Mouse (Mus musculus) cerebellum, adult 8-10 months (tissue): Measurements from ENCODE around the gene Lrrc7.

Source experiments
- DNase-seq: peaks from one replicate; pipeline ENCODE4 v3.0.0; 2022

Lrrc7 gene

GRCm38 (mm10) chr3:158561987-158562360, at the start of gene Lrrc7:
Gene Lrrc7 (minus strand): TSS chr3:158562221.
- DNase-seq: peak; percentile 12

- DNase-seq: no peak
Observed at GRCm38 (mm10) chr3:158607065-158607464, 45.0 kb upstream of the Lrrc7 start.

GRCm38 (mm10) chr3:158605274-158605673, 43.3 kb upstream of the Lrrc7 start:
- no peak for DNase-seq

GRCm38 (mm10) chr3:158561256-158561986, 600 bp downstream of the Lrrc7 start:
- DNase-seq: no peak

- DNase-seq: no peak
Observed at GRCm38 (mm10) chr3:158560891-158561255, 1.1 kb downstream of the Lrrc7 start.

- DNase-seq: no peak
Observed at GRCm38 (mm10) chr3:158559691-158560650, 2.0 kb downstream of the Lrrc7 start.

- DNase-seq: no peak
Observed at GRCm38 (mm10) chr3:158559131-158559658, 2.8 kb downstream of the Lrrc7 start.

- no peak for DNase-seq
Observed at GRCm38 (mm10) chr3:158558631-158559030, 3.4 kb downstream of the Lrrc7 start.

- DNase-seq: no peak
Observed at GRCm38 (mm10) chr3:158554280-158554679, 7.7 kb downstream of the Lrrc7 start.

GRCm38 (mm10) chr3:158552105-158552504, 9.9 kb downstream of the Lrrc7 start:
- no peak for DNase-seq

- DNase-seq: no peak
Observed at GRCm38 (mm10) chr3:158543481-158543880, 18.5 kb downstream of the Lrrc7 start.

- DNase-seq: no peak
Observed at GRCm38 (mm10) chr3:158532859-158533258, 29.2 kb downstream of the Lrrc7 start.

- DNase-seq: no peak
Observed at GRCm38 (mm10) chr3:158528471-158528870, 33.5 kb downstream of the Lrrc7 start.

GRCm38 (mm10) chr3:158493730-158494129, 68.3 kb downstream of the Lrrc7 start:
- no peak for DNase-seq

GRCm38 (mm10) chr3:158479677-158480076, 82.3 kb downstream of the Lrrc7 start:
- DNase-seq: no peak

- DNase-seq: no peak
Observed at GRCm38 (mm10) chr3:158400600-158400999, 161.4 kb downstream of the Lrrc7 start.

- DNase-seq: no peak
Observed at GRCm38 (mm10) chr3:158391534-158391933, 170.5 kb downstream of the Lrrc7 start.

- DNase-seq: no peak
Observed at GRCm38 (mm10) chr3:158388076-158388454, 174.0 kb downstream of the Lrrc7 start.

GRCm38 (mm10) chr3:158387413-158388075, 174.5 kb downstream of the Lrrc7 start:
- no peak for DNase-seq

- DNase-seq: no peak
Observed at GRCm38 (mm10) chr3:158386848-158387247, 175.2 kb downstream of the Lrrc7 start.

- no peak for DNase-seq
Observed at GRCm38 (mm10) chr3:158375885-158376284, 186.1 kb downstream of the Lrrc7 start.

GRCm38 (mm10) chr3:158369169-158369568, 192.9 kb downstream of the Lrrc7 start:
- DNase-seq: no peak

- no peak for DNase-seq
Observed at GRCm38 (mm10) chr3:158365801-158366200, 196.2 kb downstream of the Lrrc7 start.
